Mouse (Mus musculus) layer of hippocampus, postnatal 36 days (tissue): ENCODE measurements around the gene Olfr311. TPM values are rescaled to one million over a fixed set of nuclear protein-coding genes. Genes with fewer than 3 reads are reported as not detected.

Experiments
- DNase-seq, 2 experiments: peaks; one replicate each; pipeline ENCODE4 v3.0.0; 2022
- total RNA-seq, 2 experiments: library from RNA; stranded (reverse); gene quantifications; 2 replicates each; pipeline ENCODE4 v1.2.3; 2021

The Olfr311 gene
- total RNA-seq, 2 experiments from 2014 or later = not detected

DNA sequence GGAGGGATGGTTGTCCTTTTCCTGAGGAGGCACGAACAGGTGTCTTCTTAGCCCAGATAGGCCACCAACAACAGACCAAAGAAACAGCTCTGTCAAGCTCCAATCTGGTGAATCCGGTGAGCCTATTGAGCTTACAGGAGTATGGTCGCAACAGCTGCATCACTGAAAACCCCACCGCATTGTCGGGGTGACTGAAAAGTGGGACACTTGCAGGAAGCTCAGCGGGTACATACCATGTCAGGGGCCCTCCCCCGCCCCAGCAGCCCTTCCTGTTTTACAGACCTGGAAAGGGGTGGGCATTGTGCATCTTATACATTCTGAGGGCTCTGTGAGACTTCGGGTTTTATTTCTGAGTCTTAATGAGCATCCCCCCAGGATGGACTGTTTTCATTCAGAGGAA is 44.7 kb downstream of the Olfr311 start:
- DNase-seq = no peak

GRCm38 (mm10) chr11:58890511-58890910 is 51.5 kb downstream of the Olfr311 start:
- no peak for DNase-seq

Other genes with a start within 250 kb of the Olfr311 start
- gene Olfr324, start 244.1 kb upstream of the Olfr311 start, total RNA-seq = not detected
- gene 2210407C18Rik, start 223.2 kb upstream of the Olfr311 start, total RNA-seq = not detected
- not detected for gene Olfr323, start 208.8 kb upstream of the Olfr311 start, total RNA-seq
- not detected for gene Trim58, start 198.8 kb upstream of the Olfr311 start, total RNA-seq
- gene Olfr322, start 180.5 kb upstream of the Olfr311 start, total RNA-seq = not detected
- gene Olfr320, start 158.2 kb upstream of the Olfr311 start, total RNA-seq = not detected
- not detected for gene Olfr319, start 140.1 kb upstream of the Olfr311 start, total RNA-seq
- gene Olfr318, start 115.2 kb upstream of the Olfr311 start, total RNA-seq = not detected
- gene Olfr317, start 100.0 kb upstream of the Olfr311 start, total RNA-seq = under 1 TPM in 1 of 2 experiments, not detected in 1; 0.20 TPM
- gene Olfr316, start 86.5 kb upstream of the Olfr311 start, total RNA-seq = under 1 TPM; 0.45 to 0.48 TPM
- gene Olfr315, start 66.1 kb upstream of the Olfr311 start, total RNA-seq = not detected
- gene Olfr314, start 56.3 kb upstream of the Olfr311 start, total RNA-seq = not detected
- gene Fam183b, start 37.3 kb upstream of the Olfr311 start, total RNA-seq = 1 to 10 TPM; 5.9 to 7.5 TPM
- not detected for gene Olfr313, start 24.3 kb upstream of the Olfr311 start, total RNA-seq
- not detected for gene Olfr312, start 10.0 kb upstream of the Olfr311 start, total RNA-seq
- gene Gm12258, start 7.9 kb downstream of the Olfr311 start, total RNA-seq = 10 to 100 TPM; 19.3 to 20.0 TPM
- gene 2810021J22Rik, start 28.0 kb downstream of the Olfr311 start, total RNA-seq = 10 to 100 TPM in 1 of 2 experiments, 1 to 10 TPM in 1; 9.7 to 12.2 TPM
- gene Zfp39, start 65.0 kb downstream of the Olfr311 start, total RNA-seq = 1 to 10 TPM; 8.4 to 9.2 TPM
- under 1 TPM in 1 of 2 experiments, not detected in 1; 0.12 TPM for gene Btnl10, start 78.7 kb downstream of the Olfr311 start, total RNA-seq
- 100 to 1,000 TPM; 478 to 523 TPM for gene Rnf187, start 99.7 kb downstream of the Olfr311 start, total RNA-seq
- gene Hist3h2ba, start 109.7 kb downstream of the Olfr311 start, total RNA-seq = 10 to 100 TPM; 88.8 to 93.5 TPM
- 10 to 100 TPM; 73.2 to 83.2 TPM for gene Hist3h2a, start 115.4 kb downstream of the Olfr311 start, total RNA-seq
- 1 to 10 TPM; 5.6 to 6.2 TPM for gene Trim17, start 115.4 kb downstream of the Olfr311 start, total RNA-seq
- gene Trim11, start 138.8 kb downstream of the Olfr311 start, total RNA-seq = 10 to 100 TPM; 28.8 to 29.3 TPM